Mouse (Mus musculus): ENCODE data around the gene Actn2. TPM values are rescaled to one million over a fixed set of nuclear protein-coding genes. Genes with fewer than 3 reads are reported as not detected.
A peak's percentile ranks its signal among the peaks of the same experiment; 100 is the strongest.

Gene Actn2
- polyA plus RNA-seq, 1 experiment: 61.4 TPM

DNA sequence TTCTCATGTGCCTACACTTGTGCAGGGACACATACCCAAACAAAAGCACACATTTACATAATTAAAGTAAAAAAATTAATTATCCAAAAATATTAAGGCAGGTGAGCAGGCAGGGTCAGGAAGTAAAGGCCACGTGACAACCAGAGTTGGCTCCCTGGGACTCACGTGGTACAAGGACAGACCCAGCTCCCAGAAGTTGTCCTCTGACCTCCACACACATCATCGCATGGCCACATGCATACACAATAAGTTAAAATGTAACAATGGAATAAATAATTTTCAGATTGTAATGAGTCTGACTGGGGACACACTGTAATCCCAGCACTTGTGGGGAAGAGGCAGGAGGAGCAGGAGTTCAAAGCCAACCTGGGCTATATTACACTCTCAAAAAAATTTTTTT is 72.6 kb downstream of the Actn2 start:
- no peak overlapping the region for H3K4me3 ChIP-seq (replicated peaks; ENCODE audit: extremely low read depth, low read depth, low read length)
- DNase-seq: no peak
- WGBS: 89% methylated on average over 3 of the region's 3 CpGs
- TF ChIP-seq POLR2A (IDR thresholded peaks at IDR 0.05; ENCODE audit: borderline replicate concordance, extremely low read depth, low read depth, low read length) (no peak), CTCF (IDR thresholded peaks at IDR 0.05; ENCODE audit: insufficient read depth, low read length) (no peak)
- H3K4me1 ChIP-seq (ENCODE audit: control insufficient read depth, insufficient read depth, low read length): no peaks in the 10 kb centered on the region

GRCm38 (mm10) chr13:12267097-12267496 is 73.5 kb downstream of the Actn2 start:
- H3K4me3 ChIP-seq (replicated peaks; ENCODE audit: extremely low read depth, low read depth, low read length): no peak overlapping the region
- DNase-seq: no peak
- no peaks in the 10 kb centered on the region for H3K4me1 ChIP-seq (ENCODE audit: control insufficient read depth, insufficient read depth, low read length)
- no peak for TF ChIP-seq POLR2A (IDR thresholded peaks at IDR 0.05; ENCODE audit: borderline replicate concordance, extremely low read depth, low read depth, low read length)
- peak; percentile 16; the same call in 1 of the 2 replicates for TF ChIP-seq CTCF (IDR thresholded peaks at IDR 0.05; ENCODE audit: insufficient read depth, low read length)
- WGBS: 36% methylated on average over 3 of the region's 3 CpGs

DNA sequence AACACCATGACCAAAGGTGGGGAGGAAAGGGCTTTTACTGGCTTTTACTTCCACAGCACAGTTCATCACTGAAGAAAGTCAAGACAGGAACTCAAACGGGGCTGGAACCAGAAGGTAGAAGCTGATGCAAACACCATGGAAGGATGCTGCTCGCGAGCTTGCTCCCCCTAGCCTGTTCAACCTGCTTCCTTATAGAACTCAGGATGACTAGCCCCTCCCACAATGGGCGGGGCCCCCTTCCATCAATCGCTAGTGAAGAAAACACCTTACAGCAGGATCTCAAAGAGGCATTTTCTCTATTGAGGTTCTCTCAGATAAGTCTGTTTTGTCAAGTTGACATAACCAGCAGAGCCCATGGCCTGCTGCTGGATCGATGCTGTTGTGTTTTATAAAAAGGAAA is 76.6 kb downstream of the Actn2 start:
- DNase-seq: no peak
- 72% methylated on average over 6 of the region's 6 CpGs for WGBS
- Histone ChIP-seq H3K4me3 (replicated peaks; ENCODE audit: extremely low read depth, low read depth, low read length) (no peak overlapping the region), H3K4me1 (ENCODE audit: control insufficient read depth, insufficient read depth, low read length) (no peaks in the 10 kb centered on the region)
- TF ChIP-seq CTCF (IDR thresholded peaks at IDR 0.05; ENCODE audit: insufficient read depth, low read length) (no peak), POLR2A (IDR thresholded peaks at IDR 0.05; ENCODE audit: borderline replicate concordance, extremely low read depth, low read depth, low read length) (no peak)

- Histone ChIP-seq H3K4me1 (ENCODE audit: control insufficient read depth, insufficient read depth, low read length) (no peaks in the 10 kb centered on the region; the same call in 1 of the 2 replicates), H3K4me3 (replicated peaks; ENCODE audit: extremely low read depth, low read depth, low read length) (no peak overlapping the region)
- no peak for DNase-seq
- no peak for TF ChIP-seq POLR2A (IDR thresholded peaks at IDR 0.05; ENCODE audit: borderline replicate concordance, extremely low read depth, low read depth, low read length)
- no peak for TF ChIP-seq CTCF (IDR thresholded peaks at IDR 0.05; ENCODE audit: insufficient read depth, low read length)
These were observed 79.1 kb downstream of the Actn2 start for GRCm38 (mm10) chr13:12261505-12261904.

- peak within 1 kb of the TSS; percentile 84 for H3K4me3 ChIP-seq (replicated peaks; ENCODE audit: extremely low read depth, low read depth, low read length)
- TF ChIP-seq CTCF (IDR thresholded peaks at IDR 0.05; ENCODE audit: insufficient read depth, low read length) (no peak), POLR2A (IDR thresholded peaks at IDR 0.05; ENCODE audit: borderline replicate concordance, extremely low read depth, low read depth, low read length) (peak; percentile 87; the same call in 1 of the 2 replicates)
- no peaks in the 10 kb centered on the region; the same call in 1 of the 2 replicates for H3K4me1 ChIP-seq (ENCODE audit: control insufficient read depth, insufficient read depth, low read length)
- WGBS: under 1% methylated on average over 69 of the region's 69 CpGs
- peak; percentile 88 for DNase-seq
These were observed 82.9 kb downstream of the Actn2 start, which contains the start of gene Mtr for GRCm38 (mm10) chr13:12257391-12258380. Gene Mtr, minus strand, starts transcription at chr13:12258113.

GRCm38 (mm10) chr13:12256871-12257390 is 83.6 kb downstream of the Actn2 start:
- H3K4me3 ChIP-seq (replicated peaks; ENCODE audit: extremely low read depth, low read depth, low read length): peak overlapping the region; percentile 84

DNA sequence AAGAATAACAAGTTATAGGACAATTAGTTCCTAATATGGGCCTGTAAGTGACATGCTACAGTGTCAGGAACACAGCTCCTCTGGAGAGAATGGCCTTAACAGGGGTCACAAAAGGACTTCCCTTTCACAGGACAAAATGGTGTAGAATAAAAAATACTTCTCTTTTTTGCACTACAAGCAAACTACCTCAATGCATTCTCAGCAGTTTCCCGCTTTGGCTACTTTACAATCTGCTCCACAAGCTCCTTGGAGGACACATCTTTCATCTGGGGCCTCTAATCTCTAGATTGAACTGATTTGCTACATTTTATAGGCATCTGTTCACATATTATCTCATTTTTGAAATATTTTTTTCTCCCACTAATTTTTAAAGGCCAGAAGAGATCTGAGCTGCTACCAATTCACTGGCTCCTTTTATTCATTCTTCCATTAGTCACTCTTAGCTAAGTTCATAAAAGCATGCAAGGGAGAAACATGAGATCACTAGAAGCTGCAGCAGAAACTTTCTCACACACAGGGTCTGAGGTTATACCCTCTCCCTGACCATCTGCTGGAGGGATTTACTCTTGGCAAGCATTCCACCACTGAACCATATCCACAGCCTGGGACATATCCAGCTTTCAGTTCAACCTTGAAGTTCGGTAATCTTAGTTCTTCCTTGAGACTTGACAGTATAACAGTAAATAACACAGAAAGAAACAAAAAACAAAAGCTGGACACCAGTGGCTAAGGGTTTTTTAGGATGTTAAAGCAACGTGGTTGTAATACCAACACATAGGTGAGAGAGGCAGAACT is 84.5 kb downstream of the Actn2 start:
- Histone ChIP-seq H3K4me1 (ENCODE audit: control insufficient read depth, insufficient read depth, low read length) (no peaks in the 10 kb centered on the region; the same call in 1 of the 2 replicates), H3K4me3 (replicated peaks; ENCODE audit: extremely low read depth, low read depth, low read length) (no peak overlapping the region)
- TF ChIP-seq POLR2A (IDR thresholded peaks at IDR 0.05; ENCODE audit: borderline replicate concordance, extremely low read depth, low read depth, low read length) (no peak), CTCF (IDR thresholded peaks at IDR 0.05; ENCODE audit: insufficient read depth, low read length) (no peak)
- 51% methylated on average over 3 of the region's 3 CpGs for WGBS
- DNase-seq: no peak

More at GRCm38 (mm10) chr13:12256871-12257390, 83.6 kb downstream of the Actn2 start:
- TF ChIP-seq POLR2A (IDR thresholded peaks at IDR 0.05; ENCODE audit: borderline replicate concordance, extremely low read depth, low read depth, low read length): no peak
- 13% methylated on average over 10 of the region's 10 CpGs for WGBS
- no peak for DNase-seq
- H3K4me1 ChIP-seq (ENCODE audit: control insufficient read depth, insufficient read depth, low read length): no peaks in the 10 kb centered on the region; the same call in 1 of the 2 replicates

- WGBS: 98% methylated on average over 3 of the region's 3 CpGs
- DNase-seq: no peak
- no peaks in the 10 kb centered on the region for H3K4me1 ChIP-seq (ENCODE audit: control insufficient read depth, insufficient read depth, low read length)
- TF ChIP-seq CTCF (IDR thresholded peaks at IDR 0.05; ENCODE audit: insufficient read depth, low read length) (no peak), POLR2A (IDR thresholded peaks at IDR 0.05; ENCODE audit: borderline replicate concordance, extremely low read depth, low read depth, low read length) (no peak)
- H3K4me3 ChIP-seq (replicated peaks; ENCODE audit: extremely low read depth, low read depth, low read length): no peak overlapping the region
These were observed 90.1 kb downstream of the Actn2 start for GRCm38 (mm10) chr13:12250496-12250895.
